Mouse (Mus musculus) heart, postnatal 0 days (tissue): ENCODE data around the gene Tnnc1. TPM values are rescaled to one million over a fixed set of nuclear protein-coding genes. Genes with fewer than 3 reads are reported as not detected.
A peak's percentile ranks its signal among the peaks of the same experiment; 100 is the strongest.

Source experiments
- ATAC-seq: fragments of 200-750 bp; cut with Nextera tagmentation; 2 replicates; pipeline ENCODE4 v1.8.0; 2017; ENCODE audit warnings: low read depth, moderate number of reproducible peaks, moderate library complexity; ENCODE audit not compliant: insufficient read depth
- DNase-seq: peaks from one replicate; pipeline ENCODE4 v3.0.0-alpha.2; 2016; ENCODE audit warnings: low spot score
- H3K27ac ChIP-seq: fragments of 300-500 bp; sonication (generic); 2 replicates; pipeline ENCODE4 v1.5.1; 2014; ENCODE audit warnings: low read depth, mild to moderate bottlenecking
- H3K27me3 ChIP-seq: fragments of 300-500 bp; sonication (generic); 2 replicates; pipeline ENCODE4 v1.6.1; 2014; ENCODE audit warnings: low read length, mixed read lengths; ENCODE audit not compliant: control insufficient read depth, insufficient read depth
- H3K36me3 ChIP-seq: fragments of 300-500 bp; sonication (generic); replicated peaks from 2 replicates; pipeline ENCODE4 v1.6.1; 2014; ENCODE audit warnings: low read length, mixed read lengths; ENCODE audit not compliant: control insufficient read depth, insufficient read depth
- H3K4me1 ChIP-seq: fragments of 300-500 bp; sonication (generic); 2 replicates; pipeline ENCODE4 v1.6.1; 2014; ENCODE audit warnings: antibody characterized with exemption; ENCODE audit not compliant: control insufficient read depth, insufficient read depth
- H3K4me2 ChIP-seq: fragments of 300-500 bp; sonication (generic); 2 replicates; pipeline ENCODE4 v1.6.1; 2014; ENCODE audit warnings: low read depth, mild to moderate bottlenecking, low read length, moderate library complexity
- H3K4me3 ChIP-seq: fragments of 300-500 bp; sonication (generic); 2 replicates; pipeline ENCODE4 v1.5.1; 2014; ENCODE audit warnings: low read depth, low read length
- H3K9ac ChIP-seq: fragments of 300-500 bp; sonication (generic); replicated peaks from 2 replicates; pipeline ENCODE4 v1.6.1; 2014; ENCODE audit warnings: low read depth, low read length, mixed read lengths
- H3K9me3 ChIP-seq: fragments of 300-500 bp; sonication (generic); replicated peaks from 2 replicates; pipeline ENCODE4 v1.6.1; 2016; ENCODE audit warnings: low read length; ENCODE audit not compliant: control insufficient read depth
- CTCF ChIP-seq: IDR thresholded peaks from 2 replicates; pipeline ENCODE4 v1.5.1; 2016; ENCODE audit warnings: antibody characterized with exemption, control low read depth, low read depth
- EP300 ChIP-seq: IDR thresholded peaks from 2 replicates; pipeline ENCODE4 v1.6.1; 2016; ENCODE audit warnings: antibody characterized with exemption, low read depth
- WGBS: fragments of 180-500 bp; shearing (Covaris S2); extraction: QIAGEN DNeasy Blood & Tissue Kit; methylation state at CpG from one replicate; pipeline ENCODE4 v1.1.7; 2014; 5-methylcytosine and 5-hydroxymethylcytosine counted together
- polyA plus RNA-seq: library from polyadenylated mRNA; unstranded; fragments of >200 nt; fragmentation: Nextera tagmentation; extraction: Ambion mirVana; gene quantifications from 2 replicates; pipeline ENCODE4 v1.2.1, GENCODE M21; 2015
- total RNA-seq: library from RNA; depleted of rRNA; stranded (reverse); fragments of >200 nt; gene quantifications from 2 replicates; pipeline ENCODE4 v1.2.3, GENCODE M21; 2014; ENCODE audit warnings: low replicate concordance

Gene Tnnc1
- total and polyA plus RNA-seq, 2 experiments from 2014 or later: 3,145 to 7,680 TPM

GRCm38 (mm10) chr14:31194441-31194840, 13.7 kb upstream of the Tnnc1 start:
- TF ChIP-seq EP300: no peak
- TF ChIP-seq CTCF: no peak
- H3K9me3 ChIP-seq: no peaks in the 10 kb centered on the region
- no peak overlapping the region for H3K4me3 ChIP-seq
- H3K4me1 ChIP-seq: peaks cover 66% of the 10 kb centered on the region
- no peak overlapping the region for H3K9ac ChIP-seq
- ATAC-seq: no peak
- WGBS: 53% methylated on average over 2 of the region's 2 CpGs
- H3K4me2 ChIP-seq: no peak overlapping the region
- H3K27ac ChIP-seq: peak overlapping the region; percentile 83
- no peak for DNase-seq
- H3K27me3 ChIP-seq: no peaks in the 10 kb centered on the region
- H3K36me3 ChIP-seq: peaks cover 46% of the 10 kb centered on the region

GRCm38 (mm10) chr14:31194891-31195513, 13.1 kb upstream of the Tnnc1 start:
- ATAC-seq (peak; percentile 74), DNase-seq (peak; percentile 84)
- 4% methylated on average over 14 of the region's 14 CpGs for WGBS
- Histone ChIP-seq H3K9me3 (no peaks in the 10 kb centered on the region), H3K9ac (no peak overlapping the region), H3K27me3 (no peaks in the 10 kb centered on the region), H3K4me1 (peaks cover 66% of the 10 kb centered on the region), H3K27ac (peak overlapping the region; percentile 83), H3K4me2 (peak overlapping the region; percentile 42), H3K4me3 (no peak overlapping the region; the same call in 1 of the 2 replicates), H3K36me3 (peaks cover 46% of the 10 kb centered on the region)
- TF ChIP-seq EP300 (peak; percentile 80; the same call in 1 of the 2 replicates), CTCF (no peak)

DNA sequence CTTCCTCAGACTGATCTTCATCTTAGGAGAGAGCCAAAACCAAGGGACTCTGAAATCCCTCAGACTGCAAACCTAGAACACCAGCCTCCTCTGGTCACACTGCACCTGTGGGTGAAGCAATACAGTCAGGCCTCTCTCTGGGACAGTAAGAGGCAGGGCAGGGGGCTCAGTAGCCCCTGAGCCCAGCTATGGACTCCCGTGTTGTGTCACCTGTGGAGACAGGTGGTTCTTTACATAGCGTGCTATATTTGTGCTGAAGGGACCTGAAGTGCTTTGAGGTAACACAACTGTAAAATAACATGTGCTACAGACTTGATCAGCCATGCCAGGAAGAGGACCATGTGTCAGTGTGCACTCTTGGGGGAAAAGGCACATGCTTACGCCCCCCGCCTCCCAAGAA, 12.6 kb upstream of the Tnnc1 start:
- peak overlapping the region; percentile 83 for H3K27ac ChIP-seq
- ATAC-seq (no peak), DNase-seq (no peak)
- no peak overlapping the region for H3K4me3 ChIP-seq
- H3K9me3 ChIP-seq: no peaks in the 10 kb centered on the region
- no peak overlapping the region for H3K9ac ChIP-seq
- WGBS: 79% methylated on average over 4 of the region's 4 CpGs
- peaks cover 66% of the 10 kb centered on the region for H3K4me1 ChIP-seq
- peaks cover 46% of the 10 kb centered on the region for H3K36me3 ChIP-seq
- no peak for TF ChIP-seq EP300
- no peak for TF ChIP-seq CTCF
- peak overlapping the region; percentile 42; the same call in 1 of the 2 replicates for H3K4me2 ChIP-seq
- no peaks in the 10 kb centered on the region for H3K27me3 ChIP-seq

DNA sequence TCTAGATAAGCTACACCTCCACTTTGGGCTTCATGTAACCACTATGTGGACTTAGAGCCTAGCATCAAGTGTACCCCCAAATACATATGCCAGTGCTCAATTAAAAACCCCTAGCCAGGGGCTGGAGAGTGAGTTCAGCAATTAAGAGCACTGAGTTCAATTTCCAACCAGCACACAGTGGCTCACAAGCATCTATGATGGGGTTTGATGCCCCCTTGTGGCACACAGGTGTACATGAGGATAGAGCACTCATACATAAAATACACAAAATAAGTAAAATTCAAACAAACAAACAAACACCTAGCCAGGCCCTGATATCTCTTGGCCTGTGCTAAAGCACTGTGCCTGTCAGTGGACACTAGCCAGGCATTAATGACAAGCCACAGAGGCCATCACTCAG, 12.1 kb upstream of the Tnnc1 start:
- no peaks in the 10 kb centered on the region for H3K9me3 ChIP-seq
- H3K4me2 ChIP-seq: no peak overlapping the region
- no peak overlapping the region for H3K4me3 ChIP-seq
- peak; percentile 65 for TF ChIP-seq CTCF
- no peak for TF ChIP-seq EP300
- no peaks in the 10 kb centered on the region for H3K27me3 ChIP-seq
- H3K36me3 ChIP-seq: peaks cover 46% of the 10 kb centered on the region
- no peak overlapping the region for H3K9ac ChIP-seq
- peak overlapping the region; percentile 83 for H3K27ac ChIP-seq
- ATAC-seq (no peak; the same call in 1 of the 2 replicates), DNase-seq (no peak)
- peaks cover 66% of the 10 kb centered on the region for H3K4me1 ChIP-seq

GRCm38 (mm10) chr14:31197547-31198516, 10.3 kb upstream of the Tnnc1 start:
- 34% methylated on average over 16 of the region's 16 CpGs for WGBS
- Histone ChIP-seq H3K4me3 (no peak overlapping the region), H3K4me1 (peaks cover 55% of the 10 kb centered on the region), H3K27ac (peak overlapping the region; percentile 61), H3K9ac (0 out of 2 replicates have a peak overlapping the region, but pooled peaks have one; percentile 19), H3K4me2 (peak overlapping the region; percentile 41), H3K9me3 (no peaks in the 10 kb centered on the region), H3K36me3 (peaks cover 46% of the 10 kb centered on the region), H3K27me3 (no peaks in the 10 kb centered on the region)
- ATAC-seq (peak; percentile 58), DNase-seq (no peak)
- TF ChIP-seq EP300 (no peak), CTCF (no peak)
